Mouse (Mus musculus) liver, adult 2 months (tissue): ENCODE measurements at regions not wholly inside any gene's neighbourhood (a gene's known extent, or its start where the extent isn't known, plus 50 kb on each side); places are given as distances from the start of the nearest gene placed in this dataset.

ENCODE experiments used
- CTCF ChIP-seq: fragments of 200-500 bp; IDR thresholded peaks from 2 replicates; pipeline ENCODE4 v1.5.1; 2011; ENCODE audit warnings: low read depth, low read length, control low read depth
- POLR2A ChIP-seq: fragments of 200-500 bp; IDR thresholded peaks from 2 replicates; pipeline ENCODE4 v1.6.1; 2011; ENCODE audit warnings: low read length, control low read depth; ENCODE audit not compliant: insufficient read depth; ENCODE audit errors: extremely low read depth

- no peak for TF ChIP-seq POLR2A
- no peak for TF ChIP-seq CTCF
These were observed 107.5 kb upstream of the Smim23 start for GRCm38 (mm10) chr11:32931928-32932327.
